Mouse (Mus musculus) myocyte (in vitro differentiated cells): ENCODE data around the gene Celf2. TPM values are rescaled to one million over a fixed set of nuclear protein-coding genes. Genes with fewer than 3 reads are reported as not detected.

Experiments
- H3K27me3 ChIP-seq: one replicate; pipeline ENCODE4 v1.6.1; 2011; ENCODE audit not compliant: control insufficient read depth, insufficient read depth, insufficient read length
- H3K36me3 ChIP-seq: one replicate; pipeline ENCODE4 v1.6.1; 2011; ENCODE audit not compliant: control insufficient read depth, insufficient read depth
- H3K4me2 ChIP-seq: one replicate; pipeline ENCODE4 v1.6.1; 2011; ENCODE audit warnings: low read depth, control low read depth
- H3K4me3 ChIP-seq: one replicate; pipeline ENCODE4 v1.5.1; 2011; ENCODE audit warnings: mild to moderate bottlenecking, control low read depth, moderate library complexity
- H3K79me2 ChIP-seq: one replicate; pipeline ENCODE4 v1.6.1; 2011; ENCODE audit not compliant: control insufficient read depth, insufficient read depth
- H3ac ChIP-seq: one replicate; pipeline ENCODE4 v1.6.1; 2011; ENCODE audit not compliant: control insufficient read depth, insufficient read length
- CEBPB ChIP-seq: IDR thresholded peaks from 2 replicates; pipeline ENCODE4 v1.6.1; 2011; ENCODE audit warnings: mild to moderate bottlenecking, moderate library complexity; ENCODE audit not compliant: poor library complexity, insufficient read depth, severe bottlenecking
- E2F4 ChIP-seq: IDR thresholded peaks from one replicate; pipeline ENCODE4 v1.6.1; 2011; ENCODE audit warnings: mild to moderate bottlenecking, control low read depth, moderate library complexity; ENCODE audit not compliant: insufficient read depth
- MAX ChIP-seq: IDR thresholded peaks from one replicate; pipeline ENCODE4 v1.6.1; 2011; ENCODE audit warnings: low read depth, mild to moderate bottlenecking, control low read depth
- MYOD1 ChIP-seq, 3 experiments: IDR thresholded peaks; one replicate each; pipeline ENCODE4 v1.6.1; 2011; ENCODE audit warnings: control low read depth in 2 of 3, low read depth in 2 of 3, mild to moderate bottlenecking in 2 of 3, moderate library complexity in 1 of 3; ENCODE audit not compliant: insufficient read length in 2 of 3, control insufficient read depth in 1 of 3
- MYOG ChIP-seq, 3 experiments: IDR thresholded peaks; one replicate each; pipeline ENCODE4 v1.6.1; 2011; ENCODE audit warnings: control low read depth in 2 of 3, low read depth in 2 of 3, mild to moderate bottlenecking in 2 of 3; ENCODE audit not compliant: insufficient read length in 2 of 3, control insufficient read depth in 1 of 3, insufficient read depth in 1 of 3
- POLR2A ChIP-seq: IDR thresholded peaks from one replicate; pipeline ENCODE4 v1.6.1; 2011; ENCODE audit warnings: low read depth, mild to moderate bottlenecking, control low read depth, moderate library complexity; ENCODE audit not compliant: insufficient read length
- POLR2AphosphoS2 ChIP-seq: IDR thresholded peaks from one replicate; pipeline ENCODE4 v1.6.1; 2011; ENCODE audit warnings: low read depth, control low read depth; ENCODE audit not compliant: insufficient read length
- REST ChIP-seq: IDR thresholded peaks from one replicate; pipeline ENCODE4 v1.6.1; 2011; ENCODE audit warnings: mild to moderate bottlenecking, control low read depth, moderate library complexity; ENCODE audit not compliant: insufficient read depth, insufficient read length
- SRF ChIP-seq: IDR thresholded peaks from one replicate; pipeline ENCODE4 v1.6.1; 2011; ENCODE audit warnings: low read depth; ENCODE audit not compliant: control insufficient read depth, insufficient read length
- TCF12 ChIP-seq: IDR thresholded peaks from one replicate; pipeline ENCODE4 v1.6.1; 2011; ENCODE audit warnings: mild to moderate bottlenecking, control low read depth; ENCODE audit not compliant: poor library complexity, insufficient read depth, severe bottlenecking
- TCF3 ChIP-seq: IDR thresholded peaks from one replicate; pipeline ENCODE4 v1.6.1; 2011; ENCODE audit warnings: low read depth, control low read depth; ENCODE audit not compliant: insufficient read length
- USF1 ChIP-seq: IDR thresholded peaks from one replicate; pipeline ENCODE4 v1.6.1; 2011; ENCODE audit warnings: low read depth, mild to moderate bottlenecking, control low read depth, moderate library complexity
- polyA plus RNA-seq: library from polyadenylated mRNA; unstranded; fragments of >200 nt; fragmentation: generic; extraction: Trizol; gene quantifications from one replicate; pipeline ENCODE4 v1.2.1, GENCODE M21; 2012; ENCODE audit warnings: missing spikeins

Gene Celf2
- polyA plus RNA-seq, 1 experiment, result 30.1 TPM

GRCm38 (mm10) chr2:7310129-7310839 lies 199.1 kb downstream of the Celf2 start:
- no peak overlapping the region for H3K4me3 ChIP-seq
- no peak for TF ChIP-seq REST
- no peaks in the 10 kb centered on the region for H3K36me3 ChIP-seq
- no peak overlapping the region for H3K4me2 ChIP-seq
- H3ac ChIP-seq, result no peak overlapping the region
- no peaks in the 10 kb centered on the region for H3K27me3 ChIP-seq
- no peaks in the 10 kb centered on the region for H3K79me2 ChIP-seq

- H3K79me2 ChIP-seq, result no peaks in the 10 kb centered on the region
- no peaks in the 10 kb centered on the region for H3K27me3 ChIP-seq
- no peak overlapping the region for H3ac ChIP-seq
- no peaks in the 10 kb centered on the region for H3K36me3 ChIP-seq
- TF ChIP-seq CEBPB (no peak), MYOD1 (IDR thresholded peaks at IDR 0.05; ENCODE audit: control insufficient read depth in 1 of 3, insufficient read length in 2 of 3, low read depth in 2 of 3) (no peak), E2F4 (no peak), USF1 (no peak), REST (no peak)
- H3K4me2 ChIP-seq, result no peak overlapping the region
- no peak overlapping the region for H3K4me3 ChIP-seq
These were observed 200.0 kb downstream of the Celf2 start for GRCm38 (mm10) chr2:7309324-7309723.

GRCm38 (mm10) chr2:7308731-7309130 lies 200.6 kb downstream of the Celf2 start:
- H3K79me2 ChIP-seq, result no peaks in the 10 kb centered on the region
- H3ac ChIP-seq, result no peak overlapping the region
- no peaks in the 10 kb centered on the region for H3K36me3 ChIP-seq
- no peak overlapping the region for H3K4me2 ChIP-seq
- no peak overlapping the region for H3K4me3 ChIP-seq
- TF ChIP-seq MYOD1 (IDR thresholded peaks at IDR 0.05; ENCODE audit: control insufficient read depth in 1 of 3, insufficient read length in 2 of 3, low read depth in 2 of 3) (no peak), USF1 (no peak), TCF12 (no peak), MYOG (IDR thresholded peaks at IDR 0.05; ENCODE audit: control insufficient read depth in 1 of 3, insufficient read depth in 1 of 3, insufficient read length in 2 of 3, low read depth in 2 of 3) (no peak), SRF (no peak), TCF3 (no peak), MAX (no peak), POLR2AphosphoS2 (no peak), POLR2A (no peak), CEBPB (no peak), E2F4 (no peak), REST (no peak)
- no peaks in the 10 kb centered on the region for H3K27me3 ChIP-seq

- Histone ChIP-seq H3K4me3 (no peak overlapping the region), H3K36me3 (no peaks in the 10 kb centered on the region), H3ac (no peak overlapping the region), H3K27me3 (no peaks in the 10 kb centered on the region), H3K79me2 (no peaks in the 10 kb centered on the region), H3K4me2 (no peak overlapping the region)
- TF ChIP-seq TCF3 (no peak), TCF12 (no peak), POLR2AphosphoS2 (no peak), MYOD1 (IDR thresholded peaks at IDR 0.05; ENCODE audit: control insufficient read depth in 1 of 3, insufficient read length in 2 of 3, low read depth in 2 of 3) (no peak), CEBPB (no peak), E2F4 (no peak), MYOG (IDR thresholded peaks at IDR 0.05; ENCODE audit: control insufficient read depth in 1 of 3, insufficient read depth in 1 of 3, insufficient read length in 2 of 3, low read depth in 2 of 3) (no peak), SRF (no peak), POLR2A (no peak)
These were observed 221.9 kb downstream of the Celf2 start for GRCm38 (mm10) chr2:7287434-7287833.

- Histone ChIP-seq H3K4me3 (no peak overlapping the region), H3K36me3 (no peaks in the 10 kb centered on the region)
- TF ChIP-seq CEBPB (no peak), POLR2AphosphoS2 (no peak), E2F4 (no peak), REST (no peak)
These were observed 236.1 kb downstream of the Celf2 start for GRCm38 (mm10) chr2:7273214-7273613.

More at GRCm38 (mm10) chr2:7273214-7273613, 236.1 kb downstream of the Celf2 start:
- no peak overlapping the region for H3ac ChIP-seq
- no peak overlapping the region for H3K4me2 ChIP-seq
- no peaks in the 10 kb centered on the region for H3K79me2 ChIP-seq
- no peaks in the 10 kb centered on the region for H3K27me3 ChIP-seq
